Mouse (Mus musculus): ENCODE measurements around the gene Lag3.

DNA sequence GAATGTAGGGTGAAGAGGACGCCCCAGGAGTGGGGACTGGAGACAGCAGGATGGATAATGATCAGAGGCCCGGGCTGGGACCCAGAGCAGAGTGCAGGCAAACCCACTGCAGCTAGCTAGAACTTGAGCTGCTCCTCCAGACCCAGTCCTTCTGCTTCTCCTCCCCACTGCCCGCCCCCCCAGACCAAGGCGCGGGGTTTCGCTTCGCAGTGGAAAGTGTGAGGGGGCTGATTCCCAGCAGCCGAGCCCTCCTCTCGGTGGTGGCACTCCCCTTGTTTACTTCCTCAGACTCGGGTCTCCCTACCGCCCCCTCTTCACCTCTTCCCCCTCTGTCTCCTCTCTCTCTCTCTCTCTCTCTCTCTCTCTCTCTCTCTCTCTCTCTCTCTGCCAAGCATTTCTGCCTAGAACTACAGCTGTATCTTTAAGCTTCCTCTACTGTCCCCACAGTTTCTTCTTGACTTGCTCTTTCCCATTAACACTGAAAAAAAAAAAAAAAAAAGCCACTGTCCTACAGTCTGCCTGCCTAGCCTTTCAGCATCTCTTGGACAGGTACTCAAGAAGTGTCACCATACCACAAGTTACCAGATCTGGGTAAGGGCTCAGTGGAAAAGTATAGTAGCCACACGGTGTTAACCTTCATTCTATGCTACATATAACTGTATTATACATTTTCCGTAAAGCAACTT lies at the start of gene Lag3:
- TF ChIP-seq CTCF (IDR thresholded peaks at IDR 0.05; ENCODE audit: low read depth), result no peak
- TF ChIP-seq EP300 (IDR thresholded peaks at IDR 0.05; ENCODE audit: low read depth), result no peak
